Mouse (Mus musculus) intestine, embryonic 16.5 days (tissue): Measurements from ENCODE around the gene Zfp977. TPM values are rescaled to one million over a fixed set of nuclear protein-coding genes. Genes with fewer than 3 reads are reported as not detected.
"Not testable (repeated sequence)": the region's sequence is repeated elsewhere in the genome, so short reads cannot be mapped to it uniquely, and the experiment has no call there.

Experiments used
- ATAC-seq: fragments of 200-750 bp; cut with Nextera tagmentation; 2 replicates; pipeline ENCODE4 v1.8.0; 2017; ENCODE audit warnings: moderate TSS enrichment, moderate library complexity
- H3K27ac ChIP-seq: fragments of 300-500 bp; sonication (generic); 2 replicates; pipeline ENCODE4 v1.5.1; 2014; ENCODE audit warnings: mild to moderate bottlenecking, low read length
- H3K27me3 ChIP-seq: fragments of 300-500 bp; sonication (generic); replicated peaks from 2 replicates; pipeline ENCODE4 v1.6.1; 2014; ENCODE audit warnings: low read length, control low read depth, mixed read lengths; ENCODE audit not compliant: control insufficient read depth, insufficient read depth
- H3K36me3 ChIP-seq: fragments of 300-500 bp; sonication (generic); 2 replicates; pipeline ENCODE4 v1.6.1; 2014; ENCODE audit warnings: low read length, control low read depth; ENCODE audit not compliant: control insufficient read depth, insufficient read depth
- H3K4me1 ChIP-seq: fragments of 300-500 bp; sonication (generic); 2 replicates; pipeline ENCODE4 v1.6.1; 2014; ENCODE audit warnings: low read length, control low read depth, mixed read lengths; ENCODE audit not compliant: control insufficient read depth, insufficient read depth
- H3K4me2 ChIP-seq: fragments of 300-500 bp; sonication (generic); 2 replicates; pipeline ENCODE4 v1.6.1; 2014; ENCODE audit warnings: low read depth, low read length, control low read depth
- H3K4me3 ChIP-seq: fragments of 300-500 bp; sonication (generic); 2 replicates; pipeline ENCODE4 v1.5.1; 2014; ENCODE audit warnings: mild to moderate bottlenecking, low read length
- H3K9ac ChIP-seq: fragments of 300-500 bp; sonication (generic); 2 replicates; pipeline ENCODE4 v1.6.1; 2014; ENCODE audit warnings: low read depth, low read length
- H3K9me3 ChIP-seq: fragments of 300-500 bp; sonication (generic); 2 replicates; pipeline ENCODE4 v1.6.1; 2016; ENCODE audit warnings: low read length, control low read depth; ENCODE audit not compliant: control insufficient read depth
- WGBS: fragments of 180-500 bp; shearing (Covaris S2); extraction: QIAGEN DNeasy Blood & Tissue Kit; methylation state at CpG from one replicate; pipeline ENCODE4 v1.1.7; 2014; 5-methylcytosine and 5-hydroxymethylcytosine counted together
- microRNA-seq: library from miRNA; unstranded; fragments of <30 nt; microRNA quantifications from one replicate; pipeline ENCODE4, GENCODE M21; 2016
- polyA plus RNA-seq: library from polyadenylated mRNA; unstranded; fragments of >200 nt; fragmentation: Nextera tagmentation; extraction: Ambion mirVana; gene quantifications from 2 replicates; pipeline ENCODE4 v1.2.1, GENCODE M21; 2015

Zfp977 gene
- polyA plus RNA-seq = 0.81 and 1.0 TPM in 2 replicates

- H3K9me3 ChIP-seq, H3K4me3 ChIP-seq, H3K4me1 ChIP-seq, H3K27me3 ChIP-seq, H3K4me2 ChIP-seq, H3K27ac ChIP-seq, ATAC-seq, H3K9ac ChIP-seq, H3K36me3 ChIP-seq: not testable (repeated sequence)
- 88% methylated on average over 11 of the region's 11 CpGs for WGBS
These were observed at the start of gene Zfp977 for GRCm38 (mm10) chr7:42592413-42592812. Gene Zfp977 (minus strand): TSS chr7:42592547.

DNA sequence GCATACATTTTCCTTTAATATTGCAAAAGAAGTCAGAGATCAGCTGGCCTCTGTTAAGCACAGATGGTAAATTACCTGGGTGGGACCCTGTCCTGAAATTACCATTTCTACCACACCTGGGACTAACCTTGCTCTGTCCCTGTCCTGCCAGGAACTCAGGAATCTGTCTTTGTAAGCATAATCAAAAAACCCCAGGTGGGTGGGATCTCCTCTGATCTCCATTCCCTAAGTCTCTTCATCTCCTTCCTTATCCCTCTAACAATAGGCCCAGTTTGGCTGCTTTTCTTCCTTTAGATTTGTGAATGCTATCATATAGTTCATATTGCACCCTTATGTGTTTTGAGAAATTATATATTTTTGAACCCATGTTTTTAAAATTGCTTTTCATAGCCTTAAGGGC lies 38.7 kb upstream of the Zfp977 start:
- not testable (repeated sequence) for H3K9ac ChIP-seq, H3K4me3 ChIP-seq, H3K9me3 ChIP-seq, H3K4me2 ChIP-seq, H3K27ac ChIP-seq, H3K27me3 ChIP-seq, H3K4me1 ChIP-seq, H3K36me3 ChIP-seq, ATAC-seq

GRCm38 (mm10) chr7:42595666-42596065 lies 3.3 kb upstream of the Zfp977 start:
- not testable (repeated sequence) for H3K27ac ChIP-seq, H3K4me3 ChIP-seq, H3K4me1 ChIP-seq, H3K9me3 ChIP-seq, ATAC-seq, H3K36me3 ChIP-seq, H3K9ac ChIP-seq, H3K27me3 ChIP-seq, H3K4me2 ChIP-seq

DNA sequence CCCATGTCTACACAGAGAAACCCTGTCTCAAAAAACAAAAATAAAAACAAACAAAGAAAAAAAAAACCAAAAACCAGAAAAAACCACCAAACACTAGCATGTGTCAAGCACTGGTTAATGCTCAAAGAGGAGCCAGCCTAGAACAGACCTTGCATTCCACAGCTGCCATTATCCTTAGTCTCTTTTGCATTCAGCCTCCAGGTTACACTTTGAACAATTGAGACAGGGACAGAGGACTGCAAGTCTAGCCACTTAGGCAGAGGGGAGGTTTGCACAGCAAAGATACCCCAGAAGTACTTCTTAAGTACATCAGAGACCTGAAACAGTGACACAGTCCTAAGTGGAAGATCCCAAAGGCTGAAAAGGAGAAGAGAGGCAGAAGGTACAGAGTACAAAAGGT lies 1.0 kb downstream of the Zfp977 start:
- not testable (repeated sequence) for H3K4me1 ChIP-seq, H3K27me3 ChIP-seq, H3K9me3 ChIP-seq, H3K36me3 ChIP-seq, ATAC-seq, H3K4me3 ChIP-seq, H3K9ac ChIP-seq, H3K4me2 ChIP-seq, H3K27ac ChIP-seq

DNA sequence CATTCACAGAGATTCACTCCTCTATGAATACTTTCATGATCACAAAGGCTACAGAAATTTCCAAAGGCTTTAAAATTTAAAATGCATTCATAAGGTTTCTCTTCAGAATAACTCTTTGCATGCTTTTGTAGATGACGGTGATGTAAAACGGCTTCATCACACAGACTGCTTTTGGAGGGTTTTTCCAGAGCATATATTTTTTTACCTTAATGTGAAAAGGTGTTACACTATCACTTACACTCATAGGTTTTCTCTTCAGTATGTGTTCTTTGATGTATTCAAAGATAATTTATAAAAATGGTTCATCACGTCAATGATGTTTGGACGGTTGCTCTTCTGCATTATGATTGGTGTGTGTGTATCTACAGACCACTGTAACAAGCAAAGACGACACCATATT lies 13.9 kb downstream of the Zfp977 start, which contains the start of gene Gm21028:
Gene Gm21028, minus strand, starts transcription at position 101 of the 400 bp plus-strand sequence.
- H3K27me3 ChIP-seq = no peaks in the 10 kb centered on the region
- H3K4me3 ChIP-seq = no peak within 1 kb of the TSS
- peaks cover 11% of the 10 kb centered on the region; the same call in 1 of the 2 replicates for H3K9me3 ChIP-seq
- no peak for ATAC-seq
- 92% methylated on average over 5 of the region's 5 CpGs for WGBS
- no peak within 1 kb of the TSS for H3K27ac ChIP-seq
- no peak within 1 kb of the TSS for H3K9ac ChIP-seq
- H3K4me1 ChIP-seq = no peaks in the 10 kb centered on the region
- H3K36me3 ChIP-seq = no peaks in the 10 kb centered on the region
- H3K4me2 ChIP-seq = no peak within 1 kb of the TSS

- Histone ChIP-seq H3K9ac (no peak overlapping the region), H3K4me3 (no peak overlapping the region), H3K27me3 (no peaks in the 10 kb centered on the region), H3K9me3 (no peaks in the 10 kb centered on the region), H3K27ac (no peak overlapping the region), H3K4me2 (no peak overlapping the region), H3K4me1 (no peaks in the 10 kb centered on the region), H3K36me3 (no peaks in the 10 kb centered on the region)
- WGBS = 75% methylated on average over 3 of the region's 3 CpGs
- ATAC-seq = no peak
These were observed 40.6 kb downstream of the Zfp977 start for GRCm38 (mm10) chr7:42551766-42552165.

Small RNAs within 50 kb of the gene (microRNA-seq; reads per million reads assigned to microRNA genes)
- not detected for gene Gm24938

Other genes with a start within 250 kb of the Zfp977 start
- not detected in 2 replicates for gene 4933421I07Rik, start 144.4 kb downstream of the Zfp977 start, polyA plus RNA-seq
- 6.5 and 7.8 TPM in 2 replicates for gene Zfp141, start 86.8 kb downstream of the Zfp977 start, polyA plus RNA-seq
- gene Gm21028, start 14.0 kb downstream of the Zfp977 start, polyA plus RNA-seq = not detected in 2 replicates
- 1.8 and 2.4 TPM in 2 replicates for gene Zfp976, start 50.0 kb upstream of the Zfp977 start, polyA plus RNA-seq
- 6.1 and 6.3 TPM in 2 replicates for gene Zfp975, start 100.2 kb upstream of the Zfp977 start, polyA plus RNA-seq
- gene Gm17067, start 134.5 kb upstream of the Zfp977 start, polyA plus RNA-seq = not detected in 2 replicates
- not detected in 2 replicates for gene Vmn2r62, start 201.0 kb upstream of the Zfp977 start, polyA plus RNA-seq